10 mouse cellular contexts compared by ENCODE assay signal in the genomic region with DNA sequence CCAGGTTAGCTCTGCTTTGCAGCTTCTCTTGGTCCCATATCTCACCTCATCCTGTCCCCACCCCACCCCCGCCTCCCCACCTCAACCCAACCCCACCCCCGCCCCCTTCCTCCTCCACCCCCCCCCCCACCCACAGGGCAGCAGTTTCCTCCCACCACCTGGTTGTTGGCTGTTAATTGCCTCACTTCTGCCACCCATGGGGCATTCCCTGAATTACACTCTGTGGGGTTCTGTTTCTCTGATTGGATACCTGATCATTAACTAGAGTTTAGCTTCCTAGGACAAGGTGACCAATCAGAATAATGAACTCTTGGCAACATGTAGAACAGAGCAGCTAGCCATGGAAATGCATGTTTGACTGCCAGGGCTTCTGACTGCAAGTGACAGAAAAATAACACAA. TPM values are rescaled to one million over a fixed set of nuclear protein-coding genes. Genes with fewer than 3 reads are reported as not detected.
A peak's percentile ranks its signal among the peaks of the same experiment; 100 is the strongest.
DNase-seq lines count a peak whose midpoint lies in the region; ATAC-seq and TF ChIP-seq lines count a peak whose summit lies in the region.
"Had no signal": no experiment of that assay in that cellular context is flagged by ENCODE, and none has a peak within 500 bp of the region (broad histone marks: within the 10 kb centered on the region; RNA-seq: fewer than 3 reads in every experiment).

No protein-coding gene starts in this region.

- H3K36me3 ChIP-seq in forebrain, embryonic 10.5 days (replicated peaks), result no peaks in the 10 kb centered on the region
- no peaks in the 10 kb centered on the region for H3K36me3 ChIP-seq in forebrain, embryonic 11.5 days (ENCODE audit: control insufficient read depth, insufficient read depth, low read length)
- no peaks in the 10 kb centered on the region for H3K36me3 ChIP-seq in midbrain, postnatal 0 days (ENCODE audit: insufficient read depth, low read length)
- H3K36me3 ChIP-seq in midbrain, embryonic 10.5 days, result no peaks in the 10 kb centered on the region
- H3K36me3 ChIP-seq: liver, embryonic 13.5 days had no signal

- WGBS in forebrain, embryonic 10.5 days, result 17% methylated on average over 2 of the region's 2 CpGs
- 31% methylated on average over 2 of the region's 2 CpGs for WGBS in forebrain, embryonic 11.5 days
- 56% methylated on average over 1 of the region's 2 CpGs for WGBS in midbrain, postnatal 0 days
- WGBS in midbrain, embryonic 10.5 days, result 50% methylated on average over 1 of the region's 2 CpGs

- H3K4me3 ChIP-seq in forebrain, embryonic 10.5 days, result no peak overlapping the region
- no peak overlapping the region for H3K4me3 ChIP-seq in forebrain, embryonic 11.5 days (ENCODE audit: low read depth, low read length)
- H3K4me3 ChIP-seq in midbrain, postnatal 0 days (ENCODE audit: low read depth, low read length), result no peak overlapping the region
- H3K4me3 ChIP-seq in midbrain, embryonic 10.5 days, result no peak overlapping the region
- H3K4me3 ChIP-seq: forebrain, embryonic 13.5 days; liver, embryonic 13.5 days had no signal

- H3K9ac ChIP-seq in forebrain, embryonic 11.5 days (ENCODE audit: low read length), result no peak overlapping the region
- no peak overlapping the region for H3K9ac ChIP-seq in midbrain, postnatal 0 days (replicated peaks; ENCODE audit: low read length, poor library complexity, severe bottlenecking)
- H3K9ac ChIP-seq: forebrain, embryonic 13.5 days; liver, embryonic 13.5 days had no signal

- peak; percentile 49 for TF ChIP-seq CTCF in midbrain, postnatal 0 days (IDR thresholded peaks at IDR 0.05)

- peaks cover 10% of the 10 kb centered on the region; the same call in 1 of the 2 replicates for H3K27me3 ChIP-seq in forebrain, embryonic 10.5 days (ENCODE audit: poor library complexity, severe bottlenecking)
- no peaks in the 10 kb centered on the region for H3K27me3 ChIP-seq in forebrain, embryonic 11.5 days (ENCODE audit: control insufficient read depth, insufficient read depth, low read length)
- H3K27me3 ChIP-seq in midbrain, postnatal 0 days (ENCODE audit: insufficient read depth, low read length), result no peaks in the 10 kb centered on the region
- peaks cover 8% of the 10 kb centered on the region for H3K27me3 ChIP-seq in midbrain, embryonic 10.5 days (ENCODE audit: low read depth, poor library complexity, severe bottlenecking)
- H3K27me3 ChIP-seq: forebrain, embryonic 13.5 days; liver, embryonic 13.5 days had no signal

- no peaks in the 10 kb centered on the region for H3K9me3 ChIP-seq in forebrain, embryonic 10.5 days
- H3K9me3 ChIP-seq in forebrain, embryonic 11.5 days (ENCODE audit: control insufficient read depth, low read length), result no peaks in the 10 kb centered on the region
- H3K9me3 ChIP-seq in midbrain, postnatal 0 days (ENCODE audit: low read length), result no peaks in the 10 kb centered on the region
- no peaks in the 10 kb centered on the region for H3K9me3 ChIP-seq in midbrain, embryonic 10.5 days (replicated peaks)
- H3K9me3 ChIP-seq: forebrain, embryonic 13.5 days; liver, embryonic 13.5 days had no signal

- H3K4me1 ChIP-seq in forebrain, embryonic 10.5 days, result peaks cover 19% of the 10 kb centered on the region
- H3K4me1 ChIP-seq in forebrain, embryonic 11.5 days (replicated peaks; ENCODE audit: control insufficient read depth, insufficient read depth, low read length), result no peaks in the 10 kb centered on the region; the same call in 1 of the 2 replicates
- H3K4me1 ChIP-seq in midbrain, postnatal 0 days (ENCODE audit: insufficient read depth, low read length), result no peaks in the 10 kb centered on the region
- H3K4me1 ChIP-seq in midbrain, embryonic 10.5 days, result peaks cover 14% of the 10 kb centered on the region; the same call in 1 of the 2 replicates

- no peak overlapping the region for H3K27ac ChIP-seq in forebrain, embryonic 10.5 days
- H3K27ac ChIP-seq in forebrain, embryonic 11.5 days (ENCODE audit: low read depth, low read length), result no peak overlapping the region
- H3K27ac ChIP-seq in midbrain, postnatal 0 days (ENCODE audit: low read depth, low read length), result no peak overlapping the region
- no peak overlapping the region for H3K27ac ChIP-seq in midbrain, embryonic 10.5 days (replicated peaks)
- H3K27ac ChIP-seq: forebrain, embryonic 13.5 days; liver, embryonic 13.5 days had no signal

- no peak for ATAC-seq in forebrain, embryonic 11.5 days (replicated peaks; ENCODE audit: low FRiP score)
- ATAC-seq in midbrain, postnatal 0 days (ENCODE audit: low FRiP score), result no peak
- ATAC-seq: forebrain, embryonic 13.5 days had no signal

- DNase-seq in forebrain, embryonic 10.5 days (ENCODE audit: extremely low spot score, low spot score), result peak; percentile 35
- DNase-seq in forebrain, embryonic 11.5 days (ENCODE audit: low spot score), result no peak
- DNase-seq in midbrain, postnatal 0 days (ENCODE audit: low spot score), result peak; percentile 27
- no peak for DNase-seq in midbrain, embryonic 10.5 days (ENCODE audit: low spot score)
- DNase-seq in lung, postnatal 36 days, result peak; percentile 61
- DNase-seq in thymus, postnatal 25 days, result peak; percentile 89
- no peak for DNase-seq in gastrocnemius, adult 18-20 months (ENCODE audit: low spot score)
- DNase-seq in Muller cell, postnatal 12 days (ENCODE audit: inconsistent ontology term), result no peak
- DNase-seq: liver, embryonic 13.5 days had no signal

- no peak overlapping the region for H3K4me2 ChIP-seq in forebrain, embryonic 11.5 days (ENCODE audit: low read depth, low read length, severe bottlenecking)
- H3K4me2 ChIP-seq in midbrain, postnatal 0 days (ENCODE audit: low read depth, low read length, poor library complexity, severe bottlenecking), result no peak overlapping the region
- H3K4me2 ChIP-seq: forebrain, embryonic 13.5 days; liver, embryonic 13.5 days had no signal

RNA-seq across cellular contexts. Expression of a gene that starts 16.1 kb away (rescaled TPM):
- polyA plus RNA-seq in forebrain, embryonic 10.5 days (2016; fragmentation: Nextera tagmentation; extraction: Ambion mirVana), result 10.4 and 11.1 TPM in 2 replicates
- 11.4 and 12.0 TPM in 2 replicates for polyA plus RNA-seq in forebrain, embryonic 11.5 days (2014; fragmentation: Nextera tagmentation; extraction: Ambion mirVana)
- 16.8 and 17.2 TPM in 2 replicates for total RNA-seq in midbrain, postnatal 0 days (2014; rRNA removed)
- polyA plus RNA-seq in midbrain, postnatal 0 days (2015; fragmentation: Nextera tagmentation; extraction: Ambion mirVana), result 7.5 and 8.5 TPM in 2 replicates
- 10.0 and 12.7 TPM in 2 replicates for polyA plus RNA-seq in midbrain, embryonic 10.5 days (2016; fragmentation: Nextera tagmentation; extraction: Ambion mirVana)
- total RNA-seq in gastrocnemius, adult 18-20 months (2021), result 1 to 10 TPM; 2.0 to 2.7 TPM

RNA-seq across cellular contexts. Expression of a gene that starts 29.1 kb away (rescaled TPM):
- polyA plus RNA-seq in forebrain, embryonic 10.5 days (2016; fragmentation: Nextera tagmentation; extraction: Ambion mirVana), result 4.9 and 5.4 TPM in 2 replicates
- 5.2 and 6.1 TPM in 2 replicates for polyA plus RNA-seq in forebrain, embryonic 11.5 days (2014; fragmentation: Nextera tagmentation; extraction: Ambion mirVana)
- total RNA-seq in midbrain, postnatal 0 days (2014; rRNA removed), result 26.3 and 27.8 TPM in 2 replicates
- 3.1 and 3.4 TPM in 2 replicates for polyA plus RNA-seq in midbrain, postnatal 0 days (2015; fragmentation: Nextera tagmentation; extraction: Ambion mirVana)
- 4.2 and 5.3 TPM in 2 replicates for polyA plus RNA-seq in midbrain, embryonic 10.5 days (2016; fragmentation: Nextera tagmentation; extraction: Ambion mirVana)
- 10 to 100 TPM; 25.8 to 30.9 TPM for total RNA-seq in gastrocnemius, adult 18-20 months (2021)

Comparison
In these comparisons a context has a peak if more than half of its experiments do, and no peak if none do; other contexts are left out.
1. DNase-seq: peak in forebrain, embryonic 10.5 days (single experiment), midbrain, postnatal 0 days (single experiment), lung, postnatal 36 days (single experiment) and thymus, postnatal 25 days (single experiment); none in forebrain, embryonic 11.5 days (single experiment), midbrain, embryonic 10.5 days (single experiment), gastrocnemius, adult 18-20 months (single experiment) and Muller cell, postnatal 12 days (single experiment).